Mouse (Mus musculus) thymus, postnatal 25 days (tissue): ENCODE results near the gene Aph1a.
"Not testable (repeated sequence)": the region's sequence is repeated elsewhere in the genome, so short reads cannot be mapped to it uniquely, and the experiment has no call there.

Experiments used
- DNase-seq: peaks from one replicate; pipeline ENCODE4 v3.0.0; 2022

The Aph1a gene

GRCm38 (mm10) chr3:95893606-95894316 lies at the start of gene Aph1a:
Gene Aph1a (plus strand): TSS chr3:95893969.
- DNase-seq: peak; percentile 95

- DNase-seq: no peak
Measured at GRCm38 (mm10) chr3:95850611-95851010, 43.2 kb upstream of the Aph1a start.

- no peak for DNase-seq
Measured at GRCm38 (mm10) chr3:95851317-95851716, 42.5 kb upstream of the Aph1a start.

GRCm38 (mm10) chr3:95855502-95856089 lies 38.2 kb upstream of the Aph1a start, which contains the start of gene Prpf3:
Gene Prpf3 (minus strand): TSS chr3:95855885.
- peak; percentile 94 for DNase-seq

- no peak for DNase-seq
Measured at GRCm38 (mm10) chr3:95856115-95856514, 37.7 kb upstream of the Aph1a start.

GRCm38 (mm10) chr3:95857050-95857449 lies 36.7 kb upstream of the Aph1a start:
- DNase-seq: not testable (repeated sequence)

GRCm38 (mm10) chr3:95858278-95858677 lies 35.5 kb upstream of the Aph1a start:
- not testable (repeated sequence) for DNase-seq

- DNase-seq: no peak
Measured at GRCm38 (mm10) chr3:95860323-95860722, 33.4 kb upstream of the Aph1a start.

GRCm38 (mm10) chr3:95861216-95861615 lies 32.6 kb upstream of the Aph1a start:
- peak; percentile 35 for DNase-seq

- DNase-seq: peak; percentile 76
Measured at GRCm38 (mm10) chr3:95861796-95862195, 32.0 kb upstream of the Aph1a start.

- DNase-seq: no peak
Measured at GRCm38 (mm10) chr3:95863578-95863977, 30.2 kb upstream of the Aph1a start.

- DNase-seq: no peak
Measured at GRCm38 (mm10) chr3:95865050-95865449, 28.7 kb upstream of the Aph1a start.

- DNase-seq: no peak
Measured at GRCm38 (mm10) chr3:95865571-95865970, 28.2 kb upstream of the Aph1a start.

- DNase-seq: no peak
Measured at GRCm38 (mm10) chr3:95866071-95866470, 27.7 kb upstream of the Aph1a start.

- DNase-seq: no peak
Measured at GRCm38 (mm10) chr3:95867408-95867807, 26.4 kb upstream of the Aph1a start.

GRCm38 (mm10) chr3:95870976-95871375 lies 22.8 kb upstream of the Aph1a start:
- no peak for DNase-seq

- DNase-seq: peak; percentile 84
Measured at GRCm38 (mm10) chr3:95871392-95871867, 22.3 kb upstream of the Aph1a start, which contains the start of gene Mrps21. Gene Mrps21 (minus strand): TSS chr3:95871519.

GRCm38 (mm10) chr3:95872048-95872447 lies 21.7 kb upstream of the Aph1a start:
- DNase-seq: no peak

- no peak for DNase-seq
Measured at GRCm38 (mm10) chr3:95879063-95879462, 14.7 kb upstream of the Aph1a start.

GRCm38 (mm10) chr3:95881979-95882815 lies 11.6 kb upstream of the Aph1a start, which contains the start of gene Ciart:
Gene Ciart (minus strand): TSS chr3:95882251.
- DNase-seq: peak; percentile 87

- peak; percentile 80 for DNase-seq
Measured at GRCm38 (mm10) chr3:95882816-95883425, 10.8 kb upstream of the Aph1a start.

GRCm38 (mm10) chr3:95884400-95884799 lies 9.4 kb upstream of the Aph1a start:
- DNase-seq: no peak

GRCm38 (mm10) chr3:95887596-95887995 lies 6.2 kb upstream of the Aph1a start:
- no peak for DNase-seq
